Mouse (Mus musculus) embryonic facial prominence, embryonic 15.5 days (tissue): ENCODE results near the gene Snap29. TPM values are rescaled to one million over a fixed set of nuclear protein-coding genes. Genes with fewer than 3 reads are reported as not detected.
A peak's percentile ranks its signal among the peaks of the same experiment; 100 is the strongest.

Experiments used
- ATAC-seq: fragments of 200-750 bp; cut with Nextera tagmentation; 2 replicates; pipeline ENCODE4 v1.8.0; 2017; ENCODE audit warnings: low read depth, moderate TSS enrichment; ENCODE audit not compliant: insufficient number of reproducible peaks, low FRiP score, low TSS enrichment
- H3K27ac ChIP-seq: fragments of 300-500 bp; sonication (generic); replicated peaks from 2 replicates; pipeline ENCODE4 v1.5.1; 2015; ENCODE audit warnings: mild to moderate bottlenecking, inconsistent platforms
- H3K27me3 ChIP-seq: fragments of 300-500 bp; sonication (generic); 2 replicates; pipeline ENCODE4 v1.6.1; 2015; ENCODE audit warnings: inconsistent platforms
- H3K36me3 ChIP-seq: fragments of 300-500 bp; sonication (generic); 2 replicates; pipeline ENCODE4 v1.6.1; 2015; ENCODE audit warnings: mild to moderate bottlenecking, inconsistent platforms
- H3K4me1 ChIP-seq: fragments of 300-500 bp; sonication (generic); 2 replicates; pipeline ENCODE4 v1.6.1; 2015; ENCODE audit warnings: inconsistent platforms
- H3K4me2 ChIP-seq: fragments of 300-500 bp; sonication (generic); replicated peaks from 2 replicates; pipeline ENCODE4 v1.6.1; 2015; ENCODE audit warnings: mild to moderate bottlenecking, inconsistent platforms
- H3K4me3 ChIP-seq: fragments of 300-500 bp; sonication (generic); replicated peaks from 2 replicates; pipeline ENCODE4 v1.5.1; 2015; ENCODE audit warnings: mild to moderate bottlenecking, inconsistent platforms
- H3K9ac ChIP-seq: fragments of 300-500 bp; sonication (generic); 2 replicates; pipeline ENCODE4 v1.6.1; 2015; ENCODE audit warnings: inconsistent platforms
- H3K9me3 ChIP-seq: fragments of 300-500 bp; sonication (generic); replicated peaks from 2 replicates; pipeline ENCODE4 v1.6.1; 2016; ENCODE audit warnings: inconsistent platforms
- WGBS: fragments of 180-500 bp; shearing (Covaris S2); methylation state at CpG from one replicate; pipeline ENCODE4 v1.1.7; 2015; 5-methylcytosine and 5-hydroxymethylcytosine counted together
- polyA plus RNA-seq: library from polyadenylated mRNA; unstranded; fragments of >200 nt; fragmentation: Nextera tagmentation; extraction: Ambion mirVana; gene quantifications from 2 replicates; pipeline ENCODE4 v1.2.1, GENCODE M21; 2015

Snap29 gene
- polyA plus RNA-seq, 1 experiment from 2014 or later = 17.0 TPM

DNA sequence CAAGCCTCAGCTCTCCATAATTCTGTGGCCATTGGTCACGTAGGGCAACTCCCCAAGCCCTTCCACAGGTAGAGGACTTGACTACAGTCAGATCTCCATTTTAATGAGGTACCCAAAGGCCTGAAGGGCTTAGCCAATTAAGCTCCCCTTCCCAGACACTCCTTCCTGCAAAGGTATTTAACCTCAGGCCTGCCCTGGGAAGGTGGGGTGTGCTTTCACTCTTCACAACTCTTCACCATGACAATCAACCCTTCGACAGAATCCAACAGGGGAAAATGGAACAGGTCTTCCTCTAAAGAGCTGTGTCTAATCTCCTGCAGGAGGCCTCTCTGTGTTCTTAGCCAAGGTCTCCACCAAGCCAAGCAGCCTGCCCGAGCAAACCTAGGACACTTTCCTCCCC, 17.2 kb downstream of the Snap29 start:
- peaks cover 56% of the 10 kb centered on the region for H3K36me3 ChIP-seq
- 68% methylated on average over 3 of the region's 3 CpGs for WGBS

DNA sequence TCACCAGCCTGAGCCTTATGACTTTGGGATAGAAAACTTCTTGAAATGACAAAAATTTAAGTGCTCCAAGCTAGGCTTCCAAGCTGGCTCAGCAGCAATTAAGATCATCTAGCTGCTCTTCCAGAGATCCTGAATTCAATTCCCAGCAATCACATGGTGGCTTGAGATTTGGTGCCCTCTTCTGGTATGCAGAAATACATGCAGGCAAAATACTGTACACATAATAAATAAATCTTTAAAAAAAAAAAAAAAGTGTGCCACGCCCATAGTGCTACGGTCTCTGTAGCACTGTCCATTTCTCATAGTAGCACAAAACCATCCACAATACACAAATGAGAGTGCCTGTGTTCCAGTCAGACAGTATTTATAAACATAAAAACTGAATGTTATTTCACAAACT, 26.8 kb downstream of the Snap29 start:
- H3K27ac ChIP-seq = no peak overlapping the region
- peaks cover 12% of the 10 kb centered on the region for H3K36me3 ChIP-seq
- H3K27me3 ChIP-seq = no peaks in the 10 kb centered on the region
- H3K4me2 ChIP-seq = no peak overlapping the region
- no peak overlapping the region for H3K4me3 ChIP-seq
- no peaks in the 10 kb centered on the region for H3K9me3 ChIP-seq
- no peaks in the 10 kb centered on the region for H3K4me1 ChIP-seq
- 80% methylated on average over 2 of the region's 2 CpGs for WGBS
- no peak for ATAC-seq
- H3K9ac ChIP-seq = no peak overlapping the region

More for the DNA sequence above, 17.2 kb downstream of the Snap29 start:
- H3K9ac ChIP-seq = no peak overlapping the region
- no peaks in the 10 kb centered on the region for H3K27me3 ChIP-seq
- H3K9me3 ChIP-seq = no peaks in the 10 kb centered on the region
- H3K4me1 ChIP-seq = no peaks in the 10 kb centered on the region
- no peak overlapping the region for H3K4me2 ChIP-seq
- no peak for ATAC-seq
- no peak overlapping the region for H3K4me3 ChIP-seq
- H3K27ac ChIP-seq = no peak overlapping the region

DNA sequence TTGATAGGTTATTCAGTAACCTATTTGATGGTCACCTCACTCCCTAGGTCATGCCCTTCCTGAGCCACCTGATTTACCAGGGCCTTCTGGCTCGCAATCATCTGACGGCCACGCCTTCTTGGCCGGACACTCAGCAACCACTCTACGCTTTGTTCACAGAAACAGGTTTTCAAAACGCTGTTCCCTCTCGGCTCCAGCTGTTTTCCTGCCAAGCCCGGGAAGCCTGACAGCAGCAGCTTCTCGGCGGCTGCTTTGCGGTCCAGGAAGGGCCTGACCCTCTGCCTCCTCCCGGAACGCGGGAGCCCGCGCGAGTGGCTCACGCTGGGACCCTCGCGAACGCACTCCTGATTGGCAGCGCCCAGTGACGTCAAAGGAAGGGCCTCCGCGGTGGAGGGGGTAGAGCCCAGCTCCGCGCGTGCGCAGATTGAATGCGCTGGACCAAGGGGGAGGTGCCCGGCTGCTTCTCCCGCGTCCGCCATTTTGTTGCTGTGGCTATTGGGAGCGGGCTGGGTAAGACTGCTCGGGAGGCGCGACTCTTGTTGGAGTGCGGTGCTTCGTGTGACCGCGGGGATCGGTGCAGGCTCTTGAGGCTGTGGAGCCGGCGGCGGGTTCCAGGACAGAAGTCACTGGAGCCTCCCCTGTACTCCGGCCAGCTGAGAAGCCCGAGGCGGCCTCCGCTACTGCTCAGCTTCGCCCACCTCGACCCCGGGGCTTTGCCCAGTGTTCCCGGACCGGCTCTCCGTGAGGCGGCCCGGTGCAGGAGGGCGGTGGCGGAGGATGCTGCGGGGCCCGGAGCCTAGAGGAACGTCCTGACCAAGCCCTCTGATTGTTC, 46.0 kb downstream of the Snap29 start, which contains the start of gene Crkl:
Gene Crkl (plus strand): TSS at position 447 of the 832 bp plus-strand sequence.
- Histone ChIP-seq H3K27me3 (no peaks in the 10 kb centered on the region), H3K36me3 (peaks cover 12% of the 10 kb centered on the region), H3K4me3 (peak within 1 kb of the TSS; percentile 90), H3K9me3 (no peaks in the 10 kb centered on the region), H3K4me1 (peaks cover 20% of the 10 kb centered on the region), H3K4me2 (peak within 1 kb of the TSS; percentile 73), H3K9ac (peak within 1 kb of the TSS; percentile 93), H3K27ac (peak within 1 kb of the TSS; percentile 97)
- peak; percentile 97 for ATAC-seq
- WGBS = under 1% methylated on average over 63 of the region's 63 CpGs

DNA sequence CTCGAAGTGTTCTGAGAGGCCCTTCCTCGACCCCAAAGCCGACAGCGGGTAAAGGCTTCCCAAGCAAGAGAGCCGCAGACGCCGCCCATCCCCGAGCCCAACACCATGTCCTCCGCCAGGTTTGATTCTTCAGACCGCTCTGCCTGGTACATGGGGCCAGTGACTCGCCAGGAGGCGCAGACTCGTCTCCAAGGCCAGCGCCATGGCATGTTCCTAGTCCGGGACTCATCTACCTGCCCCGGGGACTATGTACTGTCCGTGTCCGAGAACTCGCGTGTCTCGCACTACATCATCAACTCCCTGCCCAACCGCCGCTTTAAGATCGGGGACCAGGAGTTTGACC, 46.6 kb downstream of the Snap29 start:
- H3K4me3 ChIP-seq = peak overlapping the region; percentile 90
- H3K36me3 ChIP-seq = peaks cover 18% of the 10 kb centered on the region
- no peaks in the 10 kb centered on the region for H3K27me3 ChIP-seq
- no peaks in the 10 kb centered on the region for H3K9me3 ChIP-seq
- H3K4me2 ChIP-seq = peak overlapping the region; percentile 73
- H3K27ac ChIP-seq = peak overlapping the region; percentile 97
- H3K4me1 ChIP-seq = peaks cover 26% of the 10 kb centered on the region
- H3K9ac ChIP-seq = peak overlapping the region; percentile 93
- under 1% methylated on average over 24 of the region's 24 CpGs for WGBS
- ATAC-seq = 0 out of 2 replicates have a peak, but pooled peaks have one; percentile 5

DNA sequence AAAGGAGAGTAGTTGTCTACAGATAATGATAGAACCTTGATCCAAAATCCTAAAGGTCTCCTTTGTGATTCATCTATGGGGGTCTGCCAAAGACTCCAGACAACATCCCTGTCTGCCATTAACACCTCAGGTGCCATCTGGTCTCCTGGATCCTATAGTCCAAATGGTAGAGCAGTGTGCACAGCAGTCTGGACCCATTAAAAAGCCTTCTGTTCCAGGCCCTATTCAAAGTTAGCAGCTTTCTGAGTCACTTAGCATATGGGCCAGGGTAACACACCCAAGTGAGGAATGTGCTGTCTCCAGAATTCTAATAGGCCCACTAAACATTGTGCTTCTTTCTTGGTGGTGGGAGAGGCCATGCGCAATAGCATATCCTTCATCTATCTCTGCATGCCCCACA, 51.1 kb downstream of the Snap29 start:
- peaks cover 26% of the 10 kb centered on the region for H3K4me1 ChIP-seq
- 97% methylated on average over 1 of the region's 1 CpGs for WGBS
- no peak overlapping the region for H3K4me2 ChIP-seq
- H3K27ac ChIP-seq = no peak overlapping the region
- H3K9me3 ChIP-seq = no peaks in the 10 kb centered on the region
- H3K9ac ChIP-seq = no peak overlapping the region
- peaks cover 48% of the 10 kb centered on the region for H3K36me3 ChIP-seq
- H3K4me3 ChIP-seq = no peak overlapping the region
- no peak for ATAC-seq
- no peaks in the 10 kb centered on the region for H3K27me3 ChIP-seq

DNA sequence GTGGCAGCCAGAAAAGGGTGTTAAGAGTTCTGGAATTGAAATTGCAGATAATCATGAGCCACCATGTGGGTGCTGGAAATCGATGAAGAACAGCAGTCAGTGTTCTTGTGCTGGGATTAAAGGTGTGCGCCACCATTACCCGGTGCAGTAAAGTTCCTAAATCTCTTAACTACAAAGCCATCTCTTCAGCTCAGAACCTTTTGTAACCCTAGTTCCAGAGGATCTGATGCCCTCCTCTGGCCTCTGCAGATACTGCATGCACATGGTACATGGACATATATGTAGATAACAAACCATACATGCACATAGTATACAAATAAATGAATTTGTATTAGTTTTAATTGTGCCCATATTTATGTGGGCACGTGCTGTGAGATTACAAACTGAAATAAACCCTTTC, 54.5 kb downstream of the Snap29 start:
- H3K4me2 ChIP-seq = no peak overlapping the region
- H3K9me3 ChIP-seq = no peaks in the 10 kb centered on the region
- no peaks in the 10 kb centered on the region for H3K27me3 ChIP-seq
- no peak overlapping the region for H3K9ac ChIP-seq
- no peak overlapping the region for H3K4me3 ChIP-seq
- peaks cover 16% of the 10 kb centered on the region for H3K4me1 ChIP-seq
- WGBS = 90% methylated on average over 4 of the region's 4 CpGs
- H3K36me3 ChIP-seq = peaks cover 49% of the 10 kb centered on the region
- H3K27ac ChIP-seq = no peak overlapping the region
- ATAC-seq = no peak

DNA sequence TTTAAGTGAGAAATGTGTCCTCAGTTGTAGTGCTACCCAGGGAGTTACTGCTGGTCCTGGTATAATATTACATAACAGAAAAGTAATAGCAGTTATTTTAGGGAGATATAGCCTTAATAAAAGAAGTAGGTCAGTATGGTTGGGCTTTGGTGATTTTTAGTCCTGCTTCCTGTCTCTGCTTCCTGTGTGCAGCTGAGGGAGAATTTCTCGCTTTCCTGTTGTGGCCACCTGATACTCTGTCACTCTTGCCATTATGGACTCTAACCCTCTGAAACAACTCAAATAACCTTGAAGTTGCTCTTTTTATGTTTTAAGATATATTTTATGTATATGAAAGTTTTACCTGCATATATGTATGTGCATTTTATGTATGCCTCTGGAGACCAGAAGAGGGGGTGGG, 55.8 kb downstream of the Snap29 start:
- Histone ChIP-seq H3K27ac (no peak overlapping the region), H3K9ac (no peak overlapping the region), H3K9me3 (no peaks in the 10 kb centered on the region), H3K36me3 (peaks cover 43% of the 10 kb centered on the region), H3K4me3 (no peak overlapping the region), H3K4me1 (peaks cover 7% of the 10 kb centered on the region), H3K4me2 (no peak overlapping the region), H3K27me3 (no peaks in the 10 kb centered on the region)
- ATAC-seq = no peak
- WGBS = 85% methylated on average over 1 of the region's 1 CpGs

DNA sequence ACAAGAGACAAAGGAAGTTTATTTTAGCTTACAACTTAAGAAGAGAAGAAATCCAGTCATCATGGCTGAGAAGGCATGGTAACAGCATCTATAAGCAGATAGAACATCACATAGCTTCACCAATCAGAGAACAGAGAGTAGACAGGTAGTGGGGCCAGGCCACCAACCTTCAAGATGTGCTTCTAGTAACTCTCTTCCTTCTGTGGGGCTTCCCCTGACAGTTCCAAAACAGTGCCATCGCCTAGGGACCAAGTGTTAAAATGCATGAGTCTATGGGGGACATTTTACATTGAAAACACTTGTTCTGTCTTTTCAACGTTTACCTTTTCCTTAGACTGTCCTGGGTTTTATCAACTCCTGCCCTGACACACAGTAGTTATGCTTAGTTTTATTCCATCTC, 57.4 kb downstream of the Snap29 start:
- WGBS = 91% methylated on average over 2 of the region's 2 CpGs
- peaks cover 28% of the 10 kb centered on the region for H3K36me3 ChIP-seq
- no peak for ATAC-seq

DNA sequence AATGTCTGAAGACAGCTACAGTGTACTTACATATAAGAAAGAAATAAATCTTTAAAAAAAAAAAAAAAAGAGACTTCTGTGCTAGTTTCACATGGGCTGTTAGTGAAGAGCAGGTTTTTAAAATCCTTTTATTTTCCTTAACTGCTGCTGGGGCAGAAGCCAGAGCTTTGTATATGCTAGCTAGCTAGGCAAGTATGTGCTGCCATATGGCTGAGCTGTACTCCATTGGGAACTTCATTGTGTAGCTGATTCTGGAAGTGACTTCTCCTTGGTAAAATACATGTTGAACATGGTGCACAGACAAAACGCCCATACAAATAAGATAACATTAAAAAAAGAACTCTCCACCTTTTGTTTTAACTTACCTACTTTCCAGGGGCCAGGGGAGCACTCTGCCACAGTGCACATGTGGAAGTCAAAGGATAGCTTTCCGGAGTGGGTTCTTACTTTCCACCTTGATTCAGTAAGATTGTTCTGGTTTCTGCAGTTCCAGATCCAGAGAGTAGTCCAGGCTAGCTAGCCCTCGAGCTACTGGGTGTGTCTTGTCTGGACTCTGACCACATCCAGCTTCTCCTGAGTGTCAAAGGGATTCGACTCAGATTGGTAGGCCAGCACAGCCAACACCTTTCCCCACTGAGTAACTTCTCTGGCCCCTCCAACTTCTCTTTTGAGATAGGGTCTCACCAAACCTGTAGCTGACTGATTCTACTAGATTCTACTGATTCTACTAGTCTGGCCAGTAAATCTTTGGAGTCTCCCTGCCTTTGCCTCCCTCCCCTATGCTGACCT, 61.3 kb downstream of the Snap29 start:
- Histone ChIP-seq H3K4me1 (no peaks in the 10 kb centered on the region), H3K4me3 (no peak overlapping the region), H3K36me3 (peaks cover 23% of the 10 kb centered on the region), H3K27me3 (no peaks in the 10 kb centered on the region), H3K27ac (no peak overlapping the region), H3K9me3 (no peaks in the 10 kb centered on the region), H3K4me2 (no peak overlapping the region), H3K9ac (no peak overlapping the region)
- WGBS = 89% methylated on average over 4 of the region's 4 CpGs
- no peak for ATAC-seq

More for the DNA sequence above, 57.4 kb downstream of the Snap29 start:
- no peak overlapping the region for H3K9ac ChIP-seq
- no peaks in the 10 kb centered on the region for H3K9me3 ChIP-seq
- no peak overlapping the region for H3K27ac ChIP-seq
- no peaks in the 10 kb centered on the region for H3K27me3 ChIP-seq
- no peak overlapping the region for H3K4me2 ChIP-seq
- no peak overlapping the region for H3K4me3 ChIP-seq
- H3K4me1 ChIP-seq = no peaks in the 10 kb centered on the region

DNA sequence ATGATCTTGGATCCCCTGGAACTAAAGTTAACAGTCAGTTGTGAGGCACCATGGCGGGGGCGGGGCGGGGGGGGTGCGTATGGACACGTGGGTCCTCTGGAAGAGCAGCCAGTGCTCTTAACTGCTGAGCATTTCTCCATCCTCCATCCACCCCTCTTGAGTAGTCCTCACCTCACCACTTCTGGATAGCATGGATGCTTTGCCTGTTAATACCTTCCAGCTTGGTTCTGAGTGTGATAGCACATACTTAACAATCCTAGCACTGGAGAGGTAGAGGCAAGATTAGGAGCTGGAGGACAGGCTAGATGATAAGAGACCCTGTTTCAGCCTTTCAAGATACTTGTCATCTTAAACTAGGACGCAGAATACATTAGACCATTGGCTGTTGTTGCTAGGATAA, 66.7 kb downstream of the Snap29 start:
- 0 out of 2 replicates have a peak, but pooled peaks cover 2% of the 10 kb centered on the region for H3K4me1 ChIP-seq
- no peaks in the 10 kb centered on the region for H3K9me3 ChIP-seq
- ATAC-seq = no peak
- WGBS = 90% methylated on average over 6 of the region's 6 CpGs
- no peak overlapping the region for H3K9ac ChIP-seq
- no peaks in the 10 kb centered on the region for H3K27me3 ChIP-seq
- no peak overlapping the region for H3K27ac ChIP-seq
- H3K36me3 ChIP-seq = peaks cover 30% of the 10 kb centered on the region
- no peak overlapping the region for H3K4me2 ChIP-seq
- no peak overlapping the region for H3K4me3 ChIP-seq

DNA sequence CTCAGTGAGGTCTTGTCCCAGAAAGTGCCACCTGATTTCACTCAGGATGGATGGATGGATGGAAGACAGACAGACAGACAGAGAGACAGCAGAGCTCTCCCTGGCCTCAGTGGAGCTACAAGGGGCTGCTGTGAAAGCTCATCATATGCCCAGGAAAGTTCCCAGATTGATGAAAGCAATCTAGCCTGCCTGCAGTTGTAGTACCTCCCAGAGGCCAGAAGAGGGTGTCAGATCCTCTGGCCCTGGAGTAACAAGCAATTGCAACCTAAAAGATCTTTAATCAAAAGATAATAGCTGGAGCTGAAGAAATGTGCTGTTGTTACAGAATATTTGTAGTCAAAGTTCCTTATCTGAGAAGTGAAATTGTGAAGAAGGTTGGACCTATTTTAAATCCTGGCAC, 68.3 kb downstream of the Snap29 start:
- H3K27me3 ChIP-seq = no peaks in the 10 kb centered on the region
- no peak overlapping the region for H3K4me2 ChIP-seq
- no peak overlapping the region for H3K9ac ChIP-seq
- H3K4me3 ChIP-seq = no peak overlapping the region
- ATAC-seq = no peak
- H3K9me3 ChIP-seq = no peaks in the 10 kb centered on the region
- peaks cover 26% of the 10 kb centered on the region for H3K36me3 ChIP-seq
- 0 out of 2 replicates have a peak, but pooled peaks cover 2% of the 10 kb centered on the region for H3K4me1 ChIP-seq
- H3K27ac ChIP-seq = no peak overlapping the region
